Mouse (Mus musculus) C2C12 (cell line): ENCODE results near the gene Arap1. TPM values are rescaled to one million over a fixed set of nuclear protein-coding genes. Genes with fewer than 3 reads are reported as not detected.

Experiments used
- H3K27me3 ChIP-seq: one replicate; pipeline ENCODE4 v1.6.1; 2011; ENCODE audit not compliant: control insufficient read depth, insufficient read depth, insufficient read length
- H3K36me3 ChIP-seq: one replicate; pipeline ENCODE4 v1.6.1; 2011; ENCODE audit not compliant: control insufficient read depth, insufficient read depth
- H3K4me3 ChIP-seq: one replicate; pipeline ENCODE4 v1.5.1; 2011; ENCODE audit warnings: mild to moderate bottlenecking, control low read depth; ENCODE audit not compliant: poor library complexity, insufficient read depth, severe bottlenecking
- H3K79me2 ChIP-seq: one replicate; pipeline ENCODE4 v1.6.1; 2011; ENCODE audit not compliant: control insufficient read depth, insufficient read depth
- H3K79me3 ChIP-seq: one replicate; pipeline ENCODE4 v1.6.1; 2011; ENCODE audit warnings: low read depth, control low read depth
- H3ac ChIP-seq: one replicate; pipeline ENCODE3; 2011; ENCODE audit warnings: low read depth; ENCODE audit not compliant: control insufficient read depth, insufficient read length
- CEBPB ChIP-seq: IDR thresholded peaks from one replicate; pipeline ENCODE4 v1.6.1; 2011; ENCODE audit warnings: low read depth, mild to moderate bottlenecking, control low read depth, moderate library complexity
- CTCF ChIP-seq: IDR thresholded peaks from one replicate; pipeline ENCODE4 v1.5.1; 2011; ENCODE audit not compliant: control insufficient read depth, insufficient read depth, insufficient read length
- FOSL1 ChIP-seq: IDR thresholded peaks from one replicate; pipeline ENCODE4 v1.8.0; 2011; ENCODE audit warnings: mild to moderate bottlenecking, low read length; ENCODE audit not compliant: poor library complexity, insufficient read depth, severe bottlenecking
- MAX ChIP-seq: IDR thresholded peaks from one replicate; pipeline ENCODE4 v1.6.1; 2011; ENCODE audit warnings: mild to moderate bottlenecking, control low read depth
- MYOD1 ChIP-seq: IDR thresholded peaks from one replicate; pipeline ENCODE4 v1.6.1; 2011; ENCODE audit warnings: low read depth; ENCODE audit not compliant: control insufficient read depth, insufficient read length
- MYOG ChIP-seq: IDR thresholded peaks from one replicate; pipeline ENCODE4 v1.6.1; 2011; ENCODE audit not compliant: control insufficient read depth, insufficient read length; ENCODE audit errors: extremely low read depth
- USF1 ChIP-seq: IDR thresholded peaks from one replicate; pipeline ENCODE4 v1.6.1; 2011; ENCODE audit warnings: low read depth, mild to moderate bottlenecking, control low read depth, moderate library complexity
- polyA plus RNA-seq: library from polyadenylated mRNA; unstranded; fragments of >200 nt; fragmentation: generic; extraction: Trizol; gene quantifications from one replicate; pipeline ENCODE4 v1.2.1, GENCODE M21; 2012; ENCODE audit warnings: missing spikeins

The Arap1 gene
- polyA plus RNA-seq, 1 experiment = 21.6 TPM

DNA sequence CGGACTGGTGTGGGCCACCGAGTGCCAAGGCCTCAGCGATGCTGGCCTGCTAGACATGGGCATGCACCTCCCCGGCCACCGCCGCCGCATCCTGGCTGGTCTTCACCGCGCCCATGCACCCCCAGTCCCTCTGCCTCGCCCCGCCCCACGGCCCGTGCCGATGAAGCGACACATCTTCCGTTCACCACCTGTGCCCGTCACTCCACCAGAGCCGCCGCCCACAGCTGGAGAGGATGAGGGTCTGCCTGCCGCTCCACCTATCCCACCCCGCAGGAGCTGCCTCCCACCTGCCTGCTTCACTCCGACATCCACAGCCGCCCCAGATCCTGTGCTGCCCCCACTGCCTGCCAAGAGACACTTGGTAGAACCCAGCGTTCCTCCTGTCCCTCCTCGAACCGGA is 25.2 kb downstream of the Arap1 start:
- no peaks in the 10 kb centered on the region for H3K27me3 ChIP-seq
- TF ChIP-seq MYOG = no peak
- TF ChIP-seq USF1 = no peak
- peak; percentile 82 for TF ChIP-seq MYOD1
- no peak for TF ChIP-seq CEBPB
- no peak for TF ChIP-seq MAX
- no peak for TF ChIP-seq FOSL1
- TF ChIP-seq CTCF = no peak
- no peaks in the 10 kb centered on the region for H3K79me2 ChIP-seq
- no peak overlapping the region for H3ac ChIP-seq
- no peak overlapping the region for H3K4me3 ChIP-seq
- no peaks in the 10 kb centered on the region for H3K36me3 ChIP-seq
- H3K79me3 ChIP-seq = no peaks in the 10 kb centered on the region

DNA sequence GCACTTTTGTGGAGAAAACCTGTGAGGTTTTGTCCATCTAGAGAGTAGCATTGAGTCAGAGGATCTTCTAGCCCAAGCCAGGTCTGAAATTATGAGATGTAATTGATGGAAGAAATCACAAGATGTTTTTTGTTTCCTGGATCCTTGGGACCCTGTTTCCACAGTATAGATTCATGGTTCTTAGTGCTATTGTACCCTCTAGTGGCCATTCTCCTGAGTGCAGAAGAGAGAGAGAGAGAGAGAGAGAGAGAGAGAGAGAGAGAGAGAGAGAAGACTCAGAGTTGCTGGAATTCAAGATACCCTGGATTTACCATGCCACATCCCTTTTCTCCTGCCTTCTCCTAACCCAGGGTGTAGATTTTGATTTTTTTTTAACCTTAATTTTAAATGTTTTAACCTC is 26.3 kb downstream of the Arap1 start:
- Histone ChIP-seq H3K36me3 (no peaks in the 10 kb centered on the region), H3K4me3 (no peak overlapping the region), H3K79me3 (no peaks in the 10 kb centered on the region), H3ac (no peak overlapping the region), H3K79me2 (no peaks in the 10 kb centered on the region), H3K27me3 (no peaks in the 10 kb centered on the region)
- TF ChIP-seq FOSL1 = no peak
- no peak for TF ChIP-seq MYOG
- no peak for TF ChIP-seq USF1
- TF ChIP-seq MYOD1 = no peak
- no peak for TF ChIP-seq CTCF
- TF ChIP-seq MAX = no peak
- TF ChIP-seq CEBPB = no peak

DNA sequence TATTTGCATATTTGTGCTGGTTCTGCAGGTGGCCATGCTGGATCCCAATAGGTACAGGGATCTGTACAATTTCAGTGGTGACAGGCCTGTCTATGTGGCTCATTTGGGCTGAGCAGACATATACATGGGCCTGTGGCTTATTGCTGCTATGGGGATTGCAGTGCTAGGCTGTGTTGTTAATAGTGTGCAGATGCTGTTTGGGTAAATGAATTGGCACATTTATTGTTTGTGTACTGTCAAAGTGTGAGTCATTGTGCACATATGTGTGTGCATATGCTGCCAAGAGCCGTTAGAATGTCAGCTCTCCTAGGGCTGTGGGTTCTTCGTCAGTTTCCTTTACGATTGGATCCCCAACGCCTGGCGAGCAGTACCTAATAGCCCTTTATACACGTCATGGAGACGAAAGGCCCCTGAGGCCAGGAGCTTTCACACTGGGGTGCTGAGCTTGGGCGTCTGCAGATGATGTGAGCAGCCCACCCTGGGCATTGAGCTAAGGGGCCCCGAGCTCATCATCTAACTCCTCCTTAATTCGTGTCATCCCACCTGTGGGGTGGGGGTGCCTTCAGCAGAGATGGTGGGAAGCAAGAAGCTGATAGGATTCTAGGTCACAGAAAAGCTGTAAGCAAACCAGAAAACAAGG is 29.0 kb downstream of the Arap1 start:
- Histone ChIP-seq H3ac (no peak overlapping the region), H3K79me3 (no peaks in the 10 kb centered on the region), H3K79me2 (no peaks in the 10 kb centered on the region), H3K27me3 (no peaks in the 10 kb centered on the region), H3K36me3 (no peaks in the 10 kb centered on the region), H3K4me3 (no peak overlapping the region)
- TF ChIP-seq MYOD1 = no peak
- TF ChIP-seq USF1 = no peak
- no peak for TF ChIP-seq CEBPB

DNA sequence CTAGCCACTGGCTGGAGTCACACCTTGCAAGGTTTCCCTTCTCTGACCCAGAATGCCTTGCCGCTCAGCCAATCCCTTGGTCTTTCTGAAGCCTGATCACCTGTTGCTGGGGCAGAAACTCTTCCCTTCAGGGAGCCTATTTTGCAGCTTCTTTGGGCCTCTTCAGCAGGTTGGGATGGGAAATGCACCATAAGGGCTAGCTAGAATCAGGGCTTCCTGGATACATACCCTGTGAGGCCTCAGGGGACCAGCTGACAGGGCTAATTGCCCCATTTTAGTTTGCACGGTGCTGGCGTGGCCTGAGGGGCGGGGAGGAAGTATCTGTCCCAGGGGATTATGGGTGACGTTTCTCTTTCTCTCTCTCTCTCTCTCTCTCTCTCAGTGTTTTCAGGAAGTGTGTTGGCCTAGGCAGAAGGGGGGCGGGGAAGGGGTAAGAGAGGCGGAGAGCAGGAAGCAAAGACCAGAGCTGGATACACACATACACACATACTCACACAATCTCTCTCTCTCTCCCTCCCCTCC is 29.9 kb downstream of the Arap1 start:
- no peaks in the 10 kb centered on the region for H3K79me2 ChIP-seq
- no peak overlapping the region for H3ac ChIP-seq
- no peaks in the 10 kb centered on the region for H3K79me3 ChIP-seq
- no peak overlapping the region for H3K4me3 ChIP-seq
- no peaks in the 10 kb centered on the region for H3K36me3 ChIP-seq
- no peaks in the 10 kb centered on the region for H3K27me3 ChIP-seq
- TF ChIP-seq MAX (no peak), FOSL1 (no peak)

DNA sequence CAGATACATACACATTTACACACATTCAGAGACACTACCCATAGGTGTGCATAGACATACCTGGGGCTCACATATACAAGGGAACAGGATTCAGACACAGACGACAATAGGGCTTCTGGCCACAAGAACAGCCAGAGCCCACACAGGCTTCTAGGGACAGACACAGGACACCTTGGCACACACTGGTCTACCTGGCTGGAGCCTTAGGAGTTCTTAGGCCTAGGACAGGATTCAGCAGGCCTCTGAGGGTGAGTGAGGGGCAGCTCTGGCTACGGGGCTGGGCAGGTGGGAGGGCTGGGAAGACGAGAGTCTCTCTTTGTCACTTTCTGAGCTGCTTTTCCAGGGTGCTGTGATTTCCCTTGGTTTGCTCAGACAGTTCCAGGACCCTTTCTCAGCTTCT is 30.4 kb downstream of the Arap1 start:
- no peaks in the 10 kb centered on the region for H3K27me3 ChIP-seq
- no peaks in the 10 kb centered on the region for H3K79me3 ChIP-seq
- H3K4me3 ChIP-seq = no peak overlapping the region
- TF ChIP-seq MYOG (no peak), MAX (no peak), FOSL1 (no peak), MYOD1 (no peak), CTCF (no peak), CEBPB (no peak)
- H3K79me2 ChIP-seq = no peaks in the 10 kb centered on the region
- no peak overlapping the region for H3ac ChIP-seq
- no peaks in the 10 kb centered on the region for H3K36me3 ChIP-seq

DNA sequence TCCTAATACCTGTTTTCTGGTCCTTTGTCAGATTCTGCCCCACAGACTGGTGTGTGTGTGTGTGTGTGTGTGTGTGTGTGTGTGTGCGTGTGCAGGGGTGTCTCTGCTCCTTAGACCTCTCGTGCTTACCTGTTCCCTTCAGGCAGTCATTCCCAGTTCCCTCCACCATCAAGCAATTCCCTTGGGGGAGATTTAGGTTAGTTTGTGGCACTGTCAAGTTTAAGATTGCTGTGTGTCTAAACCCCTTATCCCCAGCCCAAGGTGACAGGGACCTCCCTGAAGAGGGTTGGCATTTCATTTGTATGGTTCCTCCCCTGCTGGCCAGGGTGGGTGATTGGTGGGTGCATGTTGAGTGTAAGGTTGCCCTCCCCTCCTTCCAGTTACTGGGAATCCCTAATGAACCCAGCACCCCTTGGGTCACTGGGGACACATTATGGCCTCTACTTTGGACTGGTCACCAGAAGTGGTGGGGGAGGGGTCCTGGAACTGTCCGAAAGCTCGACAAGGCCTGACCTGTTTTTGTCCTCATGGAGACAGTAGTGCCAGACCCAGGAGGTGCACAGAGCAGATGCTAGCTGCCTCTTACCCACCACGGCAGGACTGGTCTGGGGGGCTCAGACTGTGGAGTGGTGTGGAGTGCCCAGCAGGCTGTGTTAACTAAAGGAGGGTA is 31.1 kb downstream of the Arap1 start:
- H3K4me3 ChIP-seq = no peak overlapping the region
- no peaks in the 10 kb centered on the region for H3K27me3 ChIP-seq
- no peaks in the 10 kb centered on the region for H3K79me2 ChIP-seq
- no peak overlapping the region for H3ac ChIP-seq
- no peaks in the 10 kb centered on the region for H3K79me3 ChIP-seq
- TF ChIP-seq USF1 (no peak), MYOD1 (no peak), CEBPB (no peak), FOSL1 (no peak), CTCF (no peak), MYOG (no peak), MAX (no peak)
- no peaks in the 10 kb centered on the region for H3K36me3 ChIP-seq
